ENCODE assay signal across 21 mouse cellular contexts in genomic region chr5:147477106-147477505, GRCm38 (mm10). TPM values are rescaled to one million over a fixed set of nuclear protein-coding genes. Genes with fewer than 3 reads are reported as not detected.
DNase-seq lines count a peak whose midpoint lies in the region; ATAC-seq and TF ChIP-seq lines count a peak whose summit lies in the region.
"Had no signal": no experiment of that assay in that cellular context is flagged by ENCODE, and none has a peak within 500 bp of the region (broad histone marks: within the 10 kb centered on the region; RNA-seq: fewer than 3 reads in every experiment).

No protein-coding gene starts in this region.

- H3K9me3 ChIP-seq in liver, embryonic 15.5 days (replicated peaks), result no peaks in the 10 kb centered on the region
- H3K9me3 ChIP-seq in liver, postnatal 0 days (ENCODE audit: low read length), result no peaks in the 10 kb centered on the region
- H3K9me3 ChIP-seq: forebrain, embryonic 15.5 days; G1E; hindbrain, embryonic 12.5 days; hindbrain, embryonic 15.5 days had no signal

- H3K4me1 ChIP-seq in liver, embryonic 15.5 days (replicated peaks), result peaks cover 18% of the 10 kb centered on the region
- peaks cover 14% of the 10 kb centered on the region for H3K4me1 ChIP-seq in liver, postnatal 0 days (ENCODE audit: insufficient read depth)
- H3K4me1 ChIP-seq: forebrain, embryonic 15.5 days; hindbrain, embryonic 15.5 days had no signal

- WGBS in liver, embryonic 15.5 days (ENCODE audit: insufficient replicate concordance), result 87% methylated on average over 9 of the region's 9 CpGs
- WGBS in liver, postnatal 0 days (ENCODE audit: insufficient replicate concordance), result 89% methylated on average over 9 of the region's 9 CpGs

- no peak for ATAC-seq in liver, embryonic 15.5 days (ENCODE audit: insufficient read depth)
- no peak for ATAC-seq in liver, postnatal 0 days
- ATAC-seq in neutrophil, adult 5-6 weeks (ENCODE audit: extremely low read depth, insufficient number of reproducible peaks, low FRiP score, poor library complexity, severe bottlenecking), result peak; percentile 52; the same call in 1 of the 2 replicates
- ATAC-seq: forebrain, embryonic 15.5 days; Patski had no signal

- no peak for DNase-seq in liver, postnatal 0 days
- peak; percentile 37 to 66 for DNase-seq in spleen, postnatal 36 days (ENCODE audit: low spot score in 2 of 2)
- no peak for DNase-seq in spleen, postnatal 14 days (ENCODE audit: low spot score in 2 of 2)
- no peak for DNase-seq in frontal cortex, adult 2 months (ENCODE audit: extremely low spot score in 1 of 2, low spot score in 1 of 2)
- no peak for DNase-seq in heart, adult 11 months
- DNase-seq: adrenal gland, postnatal 10 days; adrenal gland, postnatal 36 days; cerebellum, adult 18-20 months; cerebellum, adult 9-10 months; cerebellum, postnatal 14 days; gastrocnemius, postnatal 10 days; gastrocnemius, postnatal 36 days had no signal

- H3K9ac ChIP-seq in liver, embryonic 15.5 days, result no peak overlapping the region
- H3K9ac ChIP-seq in liver, postnatal 0 days (replicated peaks), result no peak overlapping the region
- H3K9ac ChIP-seq: forebrain, embryonic 15.5 days; hindbrain, embryonic 12.5 days; hindbrain, embryonic 15.5 days had no signal

- TF ChIP-seq CTCF in liver, postnatal 0 days (IDR thresholded peaks at IDR 0.05; ENCODE audit: low read depth), result no peak

- no peaks in the 10 kb centered on the region for H3K27me3 ChIP-seq in liver, embryonic 15.5 days
- no peaks in the 10 kb centered on the region for H3K27me3 ChIP-seq in liver, postnatal 0 days (ENCODE audit: insufficient read depth, low read length)
- H3K27me3 ChIP-seq: CH12.LX; forebrain, embryonic 15.5 days; hindbrain, embryonic 12.5 days; hindbrain, embryonic 15.5 days; Patski had no signal

- no peak overlapping the region for H3K4me3 ChIP-seq in liver, embryonic 15.5 days (replicated peaks)
- H3K4me3 ChIP-seq in liver, postnatal 0 days (ENCODE audit: low read depth, low read length), result no peak overlapping the region
- H3K4me3 ChIP-seq: forebrain, embryonic 15.5 days; hindbrain, embryonic 12.5 days; hindbrain, embryonic 15.5 days had no signal

- TF ChIP-seq EP300 in liver, postnatal 0 days (IDR thresholded peaks at IDR 0.05; ENCODE audit: low read depth), result no peak

- 0 out of 2 replicates have a peak overlapping the region, but pooled peaks have one; percentile 6 for H3K27ac ChIP-seq in liver, embryonic 15.5 days (replicated peaks)
- H3K27ac ChIP-seq in liver, postnatal 0 days (ENCODE audit: low read depth), result no peak overlapping the region
- H3K27ac ChIP-seq: forebrain, embryonic 15.5 days; hindbrain, embryonic 12.5 days; hindbrain, embryonic 15.5 days had no signal

- H3K36me3 ChIP-seq in liver, embryonic 15.5 days (replicated peaks), result 0 out of 2 replicates have a peak, but pooled peaks cover 4% of the 10 kb centered on the region
- H3K36me3 ChIP-seq in liver, postnatal 0 days (replicated peaks; ENCODE audit: insufficient read depth, low read length), result 0 out of 2 replicates have a peak, but pooled peaks cover 3% of the 10 kb centered on the region
- H3K36me3 ChIP-seq: forebrain, embryonic 15.5 days; hindbrain, embryonic 12.5 days; hindbrain, embryonic 15.5 days had no signal

- H3K4me2 ChIP-seq in liver, embryonic 15.5 days, result no peak overlapping the region
- H3K4me2 ChIP-seq in liver, postnatal 0 days (ENCODE audit: low read depth, low read length), result no peak overlapping the region
- H3K4me2 ChIP-seq: forebrain, embryonic 15.5 days; heart, embryonic 11.5 days; hindbrain, embryonic 12.5 days; hindbrain, embryonic 15.5 days had no signal

RNA-seq across cellular contexts. Expression of gene Pan3, which starts 47.1 kb away (rescaled TPM):
- 28.7 and 30.0 TPM in 2 replicates for polyA plus RNA-seq in liver, embryonic 15.5 days (2015; fragmentation: Nextera tagmentation; extraction: Ambion mirVana)
- polyA plus RNA-seq in liver, postnatal 0 days (2015; fragmentation: Nextera tagmentation; extraction: Ambion mirVana), result 25.2 and 29.9 TPM in 2 replicates
- 313 and 342 TPM in 2 replicates for total RNA-seq in neutrophil, adult 5-6 weeks (2017)
- polyA plus RNA-seq in frontal cortex, adult 2 months (2012; rRNA removed), result 48.7 and 55.7 TPM in 2 replicates

Comparison
In these comparisons a context has a peak if more than half of its experiments do, and no peak if none do; other contexts are left out.
1. DNase-seq: peak in spleen, postnatal 36 days (2 of 2); none in liver, postnatal 0 days (single experiment), spleen, postnatal 14 days (0 of 2), frontal cortex, adult 2 months (0 of 2) and heart, adult 11 months (single experiment).